Mouse (Mus musculus): ENCODE data around the gene Pacs1.
A peak's percentile ranks its signal among the peaks of the same experiment; 100 is the strongest.
"Not testable (repeated sequence)": the region's sequence is repeated elsewhere in the genome, so short reads cannot be mapped to it uniquely, and the experiment has no call there.

The Pacs1 gene

DNA sequence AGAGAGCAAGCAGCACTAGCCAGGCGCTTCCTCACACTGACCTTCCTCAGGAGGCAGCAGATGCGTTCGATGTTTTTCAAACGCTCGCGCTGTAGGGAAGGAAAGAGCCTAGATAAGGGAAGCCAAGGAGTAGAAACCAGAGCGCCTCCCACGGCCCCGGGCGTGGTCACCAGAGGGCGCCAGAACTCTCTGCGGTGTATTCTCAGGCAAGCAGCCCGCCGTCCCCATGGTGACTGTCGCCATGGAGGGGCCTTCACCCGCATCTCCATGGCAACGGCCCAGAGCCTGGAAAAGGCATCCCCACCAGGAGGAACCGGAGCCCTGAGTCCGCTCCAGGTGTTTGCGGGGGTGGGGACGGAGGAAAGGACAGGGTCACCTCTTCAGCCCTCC lies 178.7 kb downstream of the Pacs1 start:
- DNase-seq, result peak; percentile 91

DNA sequence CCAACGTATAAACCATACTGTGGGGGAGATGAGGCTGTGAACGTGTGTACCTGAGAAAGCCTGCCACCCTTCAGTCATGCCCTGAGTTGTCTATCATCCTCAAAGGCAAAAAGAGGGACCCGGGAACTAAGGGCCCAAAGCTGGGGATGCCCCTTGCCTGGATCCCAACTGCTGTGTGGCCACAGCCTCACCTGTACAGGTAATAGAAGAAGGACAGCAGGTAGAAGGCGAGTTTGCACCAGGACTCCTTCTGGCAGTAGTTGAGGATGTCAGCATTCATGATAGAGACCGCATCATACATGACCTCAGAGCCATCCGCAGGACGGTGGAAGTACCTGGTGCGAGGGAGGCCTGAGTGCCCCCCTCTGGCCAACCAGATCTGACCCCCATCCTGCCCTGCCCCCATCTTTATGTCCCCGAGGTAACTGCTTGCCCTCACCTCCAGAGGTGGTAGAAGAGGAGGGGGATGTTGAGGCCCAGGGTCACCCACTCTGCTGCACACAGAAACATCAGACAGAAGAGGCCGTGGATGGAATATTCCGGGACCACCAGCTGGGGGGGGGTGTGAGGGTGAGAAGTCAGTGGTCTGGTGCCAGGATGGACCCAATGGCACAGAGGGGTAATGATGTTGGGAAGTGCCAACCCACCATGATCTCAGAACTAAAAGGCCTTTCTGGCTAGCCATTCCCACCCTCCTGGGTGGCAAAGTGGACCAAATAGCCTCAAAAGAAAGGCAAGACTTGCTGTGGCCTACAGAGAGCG lies 179.3 kb downstream of the Pacs1 start:
- no peak for DNase-seq

DNA sequence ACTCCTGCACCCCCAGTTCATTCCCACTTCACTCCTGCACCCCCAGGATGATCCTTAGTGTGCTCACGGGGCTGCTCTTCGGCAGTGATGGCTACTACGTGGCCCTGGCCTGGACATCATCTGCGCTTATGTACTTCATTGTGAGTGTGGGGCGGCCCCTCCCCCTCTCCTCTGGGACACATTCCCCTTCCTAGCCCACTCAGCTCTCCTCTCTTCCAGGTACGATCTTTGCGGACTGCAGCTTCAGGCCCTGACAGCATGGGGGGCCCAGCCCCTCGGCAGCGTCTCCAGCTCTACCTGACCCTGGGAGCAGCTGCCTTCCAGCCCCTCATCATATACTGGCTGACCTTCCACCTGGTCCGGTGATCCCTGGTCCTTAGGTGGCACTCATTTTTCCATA lies 180.8 kb downstream of the Pacs1 start:
- no peak for DNase-seq

DNA sequence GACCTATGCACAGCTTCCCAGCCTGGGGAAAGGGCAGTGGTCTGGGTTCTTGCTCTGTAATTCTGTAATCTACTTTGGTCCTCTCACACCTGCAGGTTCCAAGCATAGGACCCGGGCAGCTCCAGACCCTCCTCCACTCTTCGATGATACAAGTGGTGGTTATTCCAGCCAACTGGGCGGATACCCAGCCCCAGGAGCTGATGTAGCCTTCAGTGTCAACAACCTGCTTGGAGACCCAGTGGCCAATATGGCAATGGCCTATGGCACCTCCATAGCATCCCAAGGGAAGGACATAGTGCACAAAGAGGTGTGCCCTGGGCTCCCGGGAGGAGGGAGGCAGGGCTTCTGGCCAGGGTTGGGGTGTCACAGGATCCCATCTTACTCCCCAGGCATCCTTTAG lies 183.6 kb downstream of the Pacs1 start:
- DNase-seq, result no peak

DNA sequence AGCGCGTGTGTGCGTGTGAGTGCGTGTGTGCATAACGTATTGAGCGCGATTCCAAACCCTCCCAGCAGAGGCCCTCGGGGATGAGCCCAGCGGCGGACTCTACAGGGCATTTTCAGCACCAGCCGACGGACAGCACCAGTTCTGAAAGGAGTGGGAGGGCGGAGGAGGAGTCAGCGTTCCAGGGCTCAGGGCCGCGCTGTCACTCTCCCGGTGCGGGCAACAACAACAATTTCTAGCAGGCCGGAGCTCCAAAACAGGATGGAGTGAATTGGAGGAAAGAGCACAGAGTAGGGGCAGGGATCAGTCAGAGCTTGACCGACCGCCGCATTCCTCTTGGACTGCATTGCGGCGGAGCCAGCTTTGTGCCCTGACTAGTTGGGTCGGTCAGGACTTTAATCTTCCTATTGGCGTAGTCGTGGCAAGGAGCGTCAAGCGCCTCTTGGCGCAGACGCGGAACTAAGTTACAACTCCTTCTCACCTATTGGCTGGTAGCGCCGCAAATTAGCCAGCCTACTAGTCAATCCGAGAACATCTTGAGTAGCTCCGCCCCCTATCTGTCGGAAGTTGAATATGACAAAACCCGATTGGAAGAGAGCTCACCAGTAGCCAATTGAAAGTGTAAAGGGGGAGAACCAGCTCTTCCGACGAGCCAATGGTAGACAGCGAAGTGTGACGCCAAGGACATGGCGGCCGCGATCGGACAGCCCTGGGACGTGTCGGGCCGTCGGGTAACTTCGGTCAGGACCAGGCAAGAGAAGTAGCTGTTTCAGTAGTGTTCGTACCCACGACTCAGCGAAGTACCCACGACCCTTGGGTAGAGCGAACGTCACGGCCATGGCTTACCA lies 184.8 kb downstream of the Pacs1 start, which contains the start of gene Yif1a:
Gene Yif1a (plus strand): TSS at position 655 of the 845 bp plus-strand sequence.
- peak; percentile 92 for DNase-seq

DNA sequence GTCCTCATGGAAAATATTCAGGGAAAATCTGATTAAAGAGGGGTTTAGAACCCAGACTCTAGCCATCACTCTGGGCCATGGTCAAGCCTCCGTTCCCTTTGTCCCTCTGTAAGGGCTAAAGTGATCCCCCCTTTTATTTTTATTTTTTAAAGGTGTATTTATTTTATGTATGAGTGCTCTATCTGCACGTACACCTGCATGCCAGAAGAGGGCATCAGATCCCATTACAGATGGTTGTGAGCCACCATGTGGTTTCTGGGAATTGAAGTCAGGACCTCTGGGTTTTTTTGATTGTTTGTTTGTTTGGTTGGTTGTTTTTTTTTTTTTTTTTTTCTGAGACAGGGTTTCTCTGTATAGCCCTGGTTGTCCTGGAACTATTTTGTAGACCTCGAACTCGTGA lies 186.4 kb downstream of the Pacs1 start:
- DNase-seq, result not testable (repeated sequence)

DNA sequence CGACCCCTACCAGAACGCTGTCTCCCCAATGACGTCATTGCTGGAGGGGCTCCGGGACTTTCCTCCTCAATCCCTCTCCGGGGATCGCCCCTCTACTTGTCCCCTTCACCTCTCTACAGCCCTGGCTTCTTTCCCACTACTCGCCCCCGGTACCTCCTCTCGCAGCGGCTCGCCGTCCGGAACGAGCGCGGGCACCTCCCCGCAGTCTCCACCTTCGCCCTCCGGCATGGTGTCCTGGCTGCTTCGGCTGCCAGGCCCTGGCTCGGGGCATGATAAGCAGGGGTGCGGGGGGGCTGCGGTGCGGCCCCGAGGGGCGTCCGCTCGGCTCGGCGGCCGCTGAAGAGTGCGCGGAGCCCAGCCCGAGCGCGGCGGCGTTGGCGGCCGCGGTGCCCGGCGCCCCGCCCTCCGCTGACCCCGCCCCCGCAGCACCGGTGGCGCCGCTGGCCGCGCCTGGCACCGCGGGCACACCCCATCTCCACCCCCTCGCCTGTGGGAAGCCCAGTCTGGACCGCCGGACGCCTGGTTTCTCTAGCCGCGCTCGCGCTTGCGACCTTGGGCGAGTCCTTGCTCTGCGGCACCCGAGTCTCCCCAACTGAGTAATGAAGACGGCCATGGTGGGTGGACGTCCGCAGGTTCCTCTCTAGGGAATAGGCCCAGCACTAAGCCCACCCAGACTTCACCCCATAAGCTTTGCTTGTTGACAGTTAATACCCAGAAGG lies 187.6 kb downstream of the Pacs1 start, which contains the start of gene Tmem151a:
Gene Tmem151a (minus strand): TSS at position 387 of the 719 bp plus-strand sequence.
- no peak for DNase-seq

DNA sequence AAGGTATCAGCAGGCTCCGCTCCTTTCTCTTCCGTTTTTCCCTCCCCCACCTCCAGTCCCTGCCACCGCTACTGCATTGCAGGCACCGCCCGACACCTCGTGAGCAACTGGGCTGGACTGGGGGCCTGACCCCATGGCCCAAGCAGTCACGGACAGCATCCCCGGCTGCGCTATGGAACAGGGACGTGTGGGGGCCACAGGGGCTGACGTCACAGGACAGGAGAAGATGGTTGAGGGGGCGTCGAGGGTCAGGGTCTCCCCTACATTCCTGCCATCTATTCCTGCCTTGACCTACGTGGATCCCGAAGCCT lies 188.1 kb downstream of the Pacs1 start:
- no peak for DNase-seq

DNA sequence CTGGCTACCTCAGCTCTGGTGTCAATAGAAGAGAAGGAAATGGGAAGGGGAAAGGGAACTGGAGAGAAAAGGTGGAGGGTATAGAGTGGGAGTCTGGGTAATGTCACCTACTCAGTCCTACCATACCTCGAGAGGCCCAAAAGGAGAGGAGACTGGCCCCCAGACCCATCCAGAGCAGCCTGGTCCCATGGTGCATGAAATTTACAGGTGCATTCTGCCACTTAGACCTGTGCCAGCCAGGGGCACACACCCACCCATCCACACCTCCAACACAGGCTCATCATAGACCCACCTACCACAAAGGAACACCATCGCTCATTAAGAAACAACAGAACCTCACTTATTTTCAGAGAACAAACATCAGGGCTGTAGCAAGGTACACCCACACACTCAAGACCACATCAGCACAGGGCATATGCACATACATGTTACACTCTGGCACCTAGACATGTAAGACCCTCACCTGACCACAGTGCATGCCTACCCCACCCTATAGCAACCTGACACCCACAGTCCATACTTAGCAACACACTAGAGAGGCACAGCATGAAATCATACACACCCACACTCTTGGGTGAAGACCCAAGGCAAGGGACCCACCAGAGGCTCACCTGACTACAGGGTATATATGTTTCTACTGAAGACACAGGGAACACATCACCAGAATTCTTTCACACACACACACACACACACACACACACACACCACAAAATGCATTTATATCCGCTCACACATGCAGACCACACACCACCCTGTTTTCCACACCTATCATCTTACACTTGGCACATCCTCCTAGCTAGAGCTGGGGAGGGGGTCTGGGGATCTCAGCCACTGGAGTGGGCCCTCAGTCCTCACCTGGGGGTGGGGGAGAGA lies 188.7 kb downstream of the Pacs1 start:
- no peak for DNase-seq

Data from thymus, postnatal 14 days (tissue).